Mouse (Mus musculus) cerebellum, adult 2 months (tissue): ENCODE results near the gene Atp6v0d1. TPM values are rescaled to one million over a fixed set of nuclear protein-coding genes. Genes with fewer than 3 reads are reported as not detected.

Experiments used
- DNase-seq, 2 experiments: peaks; one replicate each; pipeline ENCODE4 v3.0.0; 2021
- H3K27ac ChIP-seq: fragments of 200-500 bp; 2 replicates; pipeline ENCODE4 v1.5.1; 2012; ENCODE audit warnings: low read length, control low read depth, inconsistent platforms; ENCODE audit not compliant: insufficient read depth
- H3K27me3 ChIP-seq: fragments of 200-500 bp; 2 replicates; pipeline ENCODE4 v1.6.1; 2012; ENCODE audit warnings: inconsistent platforms, mild to moderate bottlenecking, low read length, moderate library complexity; ENCODE audit not compliant: control insufficient read depth, insufficient read depth
- H3K4me1 ChIP-seq: fragments of 200-500 bp; 2 replicates; pipeline ENCODE4 v1.6.1; 2011; ENCODE audit warnings: low read length; ENCODE audit not compliant: control insufficient read depth, insufficient read depth
- H3K4me3 ChIP-seq: fragments of 200-500 bp; replicated peaks from 2 replicates; pipeline ENCODE3; 2011; ENCODE audit warnings: mild to moderate bottlenecking, low read depth, low read length, control low read depth; ENCODE audit not compliant: insufficient read depth
- CTCF ChIP-seq: fragments of 200-500 bp; IDR thresholded peaks from 2 replicates; pipeline ENCODE4 v1.5.1; 2011; ENCODE audit warnings: low read depth, mild to moderate bottlenecking, control low read depth, low read length, moderate library complexity, borderline replicate concordance; ENCODE audit not compliant: insufficient read depth
- POLR2A ChIP-seq: fragments of 200-500 bp; IDR thresholded peaks from 2 replicates; pipeline ENCODE4 v1.6.1; 2011; ENCODE audit warnings: low read length, control low read depth, borderline replicate concordance; ENCODE audit not compliant: insufficient read depth
- WGBS: fragments of 180-500 bp; shearing (Covaris S2); methylation state at CpG from one replicate; pipeline ENCODE4 v1.1.7; 2018; 5-methylcytosine and 5-hydroxymethylcytosine counted together
- polyA plus RNA-seq: library from polyadenylated mRNA; depleted of rRNA; stranded (reverse); fragments of >200 nt; gene quantifications from 2 replicates; pipeline ENCODE4 v1.2.3, GENCODE M21; 2012

Gene Atp6v0d1
- polyA plus RNA-seq, 1 experiment, result 336 TPM

DNA sequence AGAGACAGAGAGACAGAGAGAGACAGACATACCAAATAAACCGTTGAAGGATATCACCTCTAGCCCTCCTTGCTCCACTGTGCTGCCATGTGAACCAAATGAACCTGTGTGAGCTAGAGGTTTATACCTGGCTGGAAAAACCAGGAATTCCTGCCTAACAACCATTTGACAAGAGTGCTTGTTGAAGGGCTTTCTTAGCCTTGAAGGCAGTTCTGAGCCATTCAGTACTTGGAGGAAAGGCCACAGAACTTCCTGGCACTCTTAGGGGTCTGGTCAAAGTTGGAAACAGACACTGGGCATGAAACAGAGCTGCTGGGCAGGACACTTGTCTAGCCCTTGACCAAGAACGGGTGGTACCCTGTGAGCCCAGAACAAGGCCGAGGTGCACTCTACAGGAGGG, 71.3 kb downstream of the Atp6v0d1 start:
- H3K4me3 ChIP-seq, result no peak overlapping the region
- WGBS, result 68% methylated on average over 3 of the region's 3 CpGs
- no peaks in the 10 kb centered on the region for H3K27me3 ChIP-seq
- TF ChIP-seq CTCF (no peak), POLR2A (no peak)
- no peak for DNase-seq
- H3K4me1 ChIP-seq, result peaks cover 2% of the 10 kb centered on the region; the same call in 1 of the 2 replicates
- H3K27ac ChIP-seq, result no peak overlapping the region

GRCm38 (mm10) chr8:105493495-105493894, 72.4 kb downstream of the Atp6v0d1 start:
- TF ChIP-seq CTCF (no peak), POLR2A (no peak)
- H3K27me3 ChIP-seq, result no peaks in the 10 kb centered on the region
- no peak overlapping the region for H3K4me3 ChIP-seq
- no peak for DNase-seq
- H3K27ac ChIP-seq, result no peak overlapping the region
- peaks cover 2% of the 10 kb centered on the region; the same call in 1 of the 2 replicates for H3K4me1 ChIP-seq
- 59% methylated on average over 3 of the region's 3 CpGs for WGBS

GRCm38 (mm10) chr8:105489281-105489680, 76.6 kb downstream of the Atp6v0d1 start:
- Histone ChIP-seq H3K4me3 (no peak overlapping the region), H3K4me1 (no peaks in the 10 kb centered on the region), H3K27me3 (no peaks in the 10 kb centered on the region), H3K27ac (no peak overlapping the region)
- WGBS, result 34% methylated on average over 1 of the region's 1 CpGs
- no peak for DNase-seq
- no peak for TF ChIP-seq CTCF
- TF ChIP-seq POLR2A, result no peak

- no peaks in the 10 kb centered on the region for H3K4me1 ChIP-seq
- DNase-seq, result no peak
- H3K27me3 ChIP-seq, result no peaks in the 10 kb centered on the region
- WGBS, result 57% methylated on average over 3 of the region's 3 CpGs
- TF ChIP-seq POLR2A (no peak), CTCF (no peak)
- H3K27ac ChIP-seq, result no peak overlapping the region
- H3K4me3 ChIP-seq, result no peak overlapping the region
Observed at GRCm38 (mm10) chr8:105488082-105488481, 77.8 kb downstream of the Atp6v0d1 start.

DNA sequence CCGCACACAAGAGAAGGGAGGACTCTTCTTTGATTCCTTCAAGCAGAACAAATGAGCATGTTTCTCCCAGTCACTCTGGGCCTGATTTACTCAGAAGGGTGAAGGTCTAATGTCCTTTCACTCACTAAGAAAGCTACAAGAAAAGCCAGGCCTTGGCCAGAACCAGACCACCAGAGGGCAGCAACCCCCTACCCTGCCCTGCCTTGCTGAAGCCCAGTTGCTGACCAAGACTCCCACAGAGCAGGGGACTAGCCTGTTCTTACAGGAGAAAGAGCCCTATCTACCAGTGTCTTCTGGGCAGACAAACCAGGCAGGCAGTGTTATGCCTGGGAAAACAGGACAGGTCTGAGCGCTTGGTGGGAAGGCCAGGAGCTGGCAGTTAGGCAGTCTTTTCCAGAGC, 81.5 kb downstream of the Atp6v0d1 start:
- WGBS, result 57% methylated on average over 2 of the region's 2 CpGs
- DNase-seq, result no peak
- H3K27me3 ChIP-seq, result no peaks in the 10 kb centered on the region
- no peak overlapping the region for H3K27ac ChIP-seq
- TF ChIP-seq POLR2A (no peak), CTCF (peak; percentile 25; the same call in 1 of the 2 replicates)
- no peaks in the 10 kb centered on the region for H3K4me1 ChIP-seq
- H3K4me3 ChIP-seq, result no peak overlapping the region

DNA sequence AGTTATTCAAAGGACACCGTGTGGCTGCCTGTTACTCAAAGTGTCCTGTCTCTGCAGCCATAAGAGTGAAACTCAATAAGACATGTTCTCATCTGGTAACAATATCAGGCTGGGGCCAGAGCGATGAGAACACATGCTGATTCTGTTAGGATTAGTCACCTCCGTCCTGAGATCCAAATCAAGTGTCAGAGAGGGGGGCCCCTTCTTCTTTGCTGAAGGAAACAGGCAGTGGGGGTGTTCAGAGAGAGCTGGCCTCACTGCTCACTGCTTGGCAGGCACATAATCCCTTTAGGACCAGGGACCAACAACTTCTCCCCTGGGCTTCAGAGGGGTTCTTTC, 81.8 kb downstream of the Atp6v0d1 start:
- Histone ChIP-seq H3K27me3 (no peaks in the 10 kb centered on the region), H3K4me3 (no peak overlapping the region), H3K27ac (no peak overlapping the region), H3K4me1 (no peaks in the 10 kb centered on the region)
- TF ChIP-seq POLR2A, result no peak
- no peak for TF ChIP-seq CTCF
- 59% methylated on average over 3 of the region's 3 CpGs for WGBS
- no peak for DNase-seq

DNA sequence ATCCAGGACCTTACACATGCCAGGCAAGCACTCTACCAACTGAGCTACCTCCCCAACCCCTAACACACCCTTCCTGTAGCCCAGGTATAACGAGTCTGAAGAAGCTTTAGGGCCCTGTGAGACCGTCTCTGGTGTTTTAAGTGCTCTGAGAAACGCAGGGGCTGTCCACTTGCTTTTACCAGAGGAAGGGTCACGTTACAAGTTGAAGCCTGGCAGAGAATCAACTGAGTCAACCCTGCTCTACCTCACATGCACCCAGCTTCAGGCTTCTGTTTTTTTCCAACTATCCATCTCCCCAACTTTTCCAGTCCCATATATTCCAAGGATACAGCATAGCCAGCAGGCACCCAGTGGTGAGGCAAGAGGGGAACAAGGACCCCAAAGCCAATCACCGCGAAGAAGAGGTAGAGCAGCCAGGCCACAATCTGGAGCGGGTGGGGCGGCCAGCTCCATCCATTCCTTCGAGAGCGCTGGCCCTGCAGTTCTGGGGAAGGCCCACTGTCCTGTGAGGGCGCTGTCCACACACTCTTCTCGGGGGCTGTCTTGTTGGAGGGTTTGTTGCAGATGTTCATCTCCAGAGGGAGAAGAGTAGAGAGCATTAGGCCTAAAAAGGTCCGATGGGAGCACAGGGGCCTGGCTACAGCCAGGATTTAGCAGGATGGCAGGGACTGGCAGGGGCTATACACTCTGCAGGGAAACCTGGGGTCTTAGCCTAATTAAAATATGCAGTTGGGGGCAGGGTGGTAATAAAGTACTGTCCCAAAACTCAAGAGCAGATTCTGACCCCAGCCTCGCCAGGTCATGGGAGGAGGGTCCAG, 82.4 kb downstream of the Atp6v0d1 start:
- H3K27ac ChIP-seq, result no peak overlapping the region
- H3K4me3 ChIP-seq, result no peak overlapping the region
- 38% methylated on average over 14 of the region's 14 CpGs for WGBS
- H3K4me1 ChIP-seq, result no peaks in the 10 kb centered on the region
- no peaks in the 10 kb centered on the region for H3K27me3 ChIP-seq
- TF ChIP-seq CTCF (peak; percentile 67), POLR2A (no peak)
- peak in 1 of 2 experiments; percentile 49 for DNase-seq

- TF ChIP-seq CTCF, result no peak
- no peak for TF ChIP-seq POLR2A
- DNase-seq, result no peak
- Histone ChIP-seq H3K27ac (no peak overlapping the region), H3K4me1 (no peaks in the 10 kb centered on the region), H3K27me3 (no peaks in the 10 kb centered on the region), H3K4me3 (no peak overlapping the region)
- 88% methylated on average over 8 of the region's 8 CpGs for WGBS
Observed at GRCm38 (mm10) chr8:105482123-105482522, 83.7 kb downstream of the Atp6v0d1 start.
